Mouse (Mus musculus) lung, postnatal 0 days (tissue): ENCODE measurements around the gene Ppm1e. TPM values are rescaled to one million over a fixed set of nuclear protein-coding genes. Genes with fewer than 3 reads are reported as not detected.

Experiments
- ATAC-seq: fragments of 200-750 bp; cut with Nextera tagmentation; 2 replicates; pipeline ENCODE4 v1.8.0; 2017; ENCODE audit warnings: moderate library complexity
- DNase-seq: peaks from one replicate; pipeline ENCODE4 v3.0.0-alpha.2; 2016; ENCODE audit warnings: low spot score
- H3K27ac ChIP-seq: fragments of 300-500 bp; sonication (generic); 2 replicates; pipeline ENCODE4 v1.5.1; 2014; ENCODE audit warnings: antibody characterized with exemption, mild to moderate bottlenecking, low read length, mixed read lengths
- H3K27me3 ChIP-seq: fragments of 300-500 bp; sonication (generic); replicated peaks from 2 replicates; pipeline ENCODE4 v1.6.1; 2014; ENCODE audit warnings: low read length, mixed read lengths; ENCODE audit not compliant: insufficient read depth
- H3K36me3 ChIP-seq: fragments of 300-500 bp; sonication (generic); 2 replicates; pipeline ENCODE4 v1.6.1; 2014; ENCODE audit warnings: low read length, mixed read lengths; ENCODE audit not compliant: insufficient read depth
- H3K4me1 ChIP-seq: fragments of 300-500 bp; sonication (generic); 2 replicates; pipeline ENCODE4 v1.6.1; 2014; ENCODE audit warnings: antibody characterized with exemption, low read depth, low read length, mixed read lengths; ENCODE audit not compliant: insufficient read depth
- H3K4me2 ChIP-seq: fragments of 300-500 bp; sonication (generic); replicated peaks from 2 replicates; pipeline ENCODE4 v1.6.1; 2014; ENCODE audit warnings: low read depth, mild to moderate bottlenecking, low read length, moderate library complexity, mixed read lengths
- H3K4me3 ChIP-seq: fragments of 300-500 bp; sonication (generic); 2 replicates; pipeline ENCODE4 v1.5.1; 2014; ENCODE audit warnings: low read depth, low read length
- H3K9ac ChIP-seq: fragments of 300-500 bp; sonication (generic); replicated peaks from 2 replicates; pipeline ENCODE4 v1.6.1; 2014; ENCODE audit warnings: low read depth, mild to moderate bottlenecking
- H3K9me3 ChIP-seq: fragments of 300-500 bp; sonication (generic); 2 replicates; pipeline ENCODE4 v1.6.1; 2016; ENCODE audit warnings: low read length, mixed read lengths
- CTCF ChIP-seq: IDR thresholded peaks from 2 replicates; pipeline ENCODE4 v1.5.1; 2016; ENCODE audit warnings: antibody characterized with exemption, mild to moderate bottlenecking
- EP300 ChIP-seq: IDR thresholded peaks from 2 replicates; pipeline ENCODE4 v1.6.1; 2016; ENCODE audit warnings: antibody characterized with exemption, mild to moderate bottlenecking, control low read depth
- WGBS: fragments of 180-500 bp; shearing (Covaris S2); extraction: QIAGEN DNeasy Blood & Tissue Kit; methylation state at CpG from one replicate; pipeline ENCODE4 v1.1.7; 2014; 5-methylcytosine and 5-hydroxymethylcytosine counted together
- polyA plus RNA-seq: library from polyadenylated mRNA; unstranded; fragments of >200 nt; fragmentation: Nextera tagmentation; extraction: Ambion mirVana; gene quantifications from 2 replicates; pipeline ENCODE4 v1.2.1, GENCODE M21; 2015

Gene Ppm1e
- polyA plus RNA-seq, 1 experiment from 2014 or later: 0.64 TPM

- no peak overlapping the region for H3K27ac ChIP-seq
- H3K4me2 ChIP-seq: no peak overlapping the region
- WGBS: 67% methylated on average over 3 of the region's 3 CpGs
- no peak overlapping the region for H3K9ac ChIP-seq
- no peak for TF ChIP-seq EP300
- TF ChIP-seq CTCF: no peak
- H3K27me3 ChIP-seq: no peaks in the 10 kb centered on the region
- ATAC-seq: no peak
- H3K36me3 ChIP-seq: no peaks in the 10 kb centered on the region
- no peak for DNase-seq
- H3K4me1 ChIP-seq: 0 out of 2 replicates have a peak, but pooled peaks cover 4% of the 10 kb centered on the region
- no peak overlapping the region for H3K4me3 ChIP-seq
- no peaks in the 10 kb centered on the region for H3K9me3 ChIP-seq
These were observed 136.1 kb downstream of the Ppm1e start for GRCm38 (mm10) chr11:87222686-87223085.

GRCm38 (mm10) chr11:87212313-87212712, 146.5 kb downstream of the Ppm1e start:
- no peak overlapping the region for H3K9ac ChIP-seq
- ATAC-seq: no peak
- no peaks in the 10 kb centered on the region for H3K4me1 ChIP-seq
- no peak overlapping the region for H3K4me2 ChIP-seq
- TF ChIP-seq EP300: no peak
- TF ChIP-seq CTCF: no peak
- H3K9me3 ChIP-seq: no peaks in the 10 kb centered on the region
- H3K4me3 ChIP-seq: no peak overlapping the region
- H3K27me3 ChIP-seq: no peaks in the 10 kb centered on the region
- WGBS: 63% methylated on average over 5 of the region's 5 CpGs
- H3K36me3 ChIP-seq: no peaks in the 10 kb centered on the region
- H3K27ac ChIP-seq: no peak overlapping the region
- no peak for DNase-seq

Other genes with a start within 250 kb of the Ppm1e start
- 12.7 and 13.4 TPM in 2 replicates for gene Ska2, start 249.8 kb downstream of the Ppm1e start, polyA plus RNA-seq
- gene Trim37, start 231.9 kb downstream of the Ppm1e start, polyA plus RNA-seq: 11.0 and 11.1 TPM in 2 replicates
- 1.2 and 1.7 TPM in 2 replicates for gene Rad51c, start 45.9 kb upstream of the Ppm1e start, polyA plus RNA-seq
- 1.1 and 2.7 TPM in 2 replicates for gene Tex14, start 46.0 kb upstream of the Ppm1e start, polyA plus RNA-seq
- not detected in 2 replicates for gene Gm11492, start 207.6 kb upstream of the Ppm1e start, polyA plus RNA-seq
- 366 and 392 TPM in 2 replicates for gene Sept4, start 209.9 kb upstream of the Ppm1e start, polyA plus RNA-seq
- gene Mtmr4, start 233.1 kb upstream of the Ppm1e start, polyA plus RNA-seq: 9.4 and 13.3 TPM in 2 replicates